Mouse (Mus musculus): ENCODE measurements around the gene Rnft1. TPM values are rescaled to one million over a fixed set of nuclear protein-coding genes. Genes with fewer than 3 reads are reported as not detected.

Gene Rnft1
- polyA plus RNA-seq, 1 experiment, result 4.4 TPM

- WGBS, result 68% methylated on average over 4 of the region's 4 CpGs
- TF ChIP-seq POLR2A (IDR thresholded peaks at IDR 0.05; ENCODE audit: borderline replicate concordance, extremely low read depth, low read depth, low read length) (no peak), CTCF (IDR thresholded peaks at IDR 0.05; ENCODE audit: insufficient read depth, low read length) (no peak)
- H3K4me1 ChIP-seq (ENCODE audit: control insufficient read depth, insufficient read depth, low read length), result peaks cover 4% of the 10 kb centered on the region
- H3K4me3 ChIP-seq (replicated peaks; ENCODE audit: extremely low read depth, low read depth, low read length), result no peak overlapping the region
- DNase-seq, result no peak
These were observed 15.5 kb upstream of the Rnft1 start for GRCm38 (mm10) chr11:86468971-86469370.

- no peak for DNase-seq
- Histone ChIP-seq H3K4me3 (replicated peaks; ENCODE audit: extremely low read depth, low read depth, low read length) (no peak overlapping the region), H3K4me1 (ENCODE audit: control insufficient read depth, insufficient read depth, low read length) (peaks cover 4% of the 10 kb centered on the region)
- WGBS, result 57% methylated on average over 6 of the region's 6 CpGs
- TF ChIP-seq POLR2A (IDR thresholded peaks at IDR 0.05; ENCODE audit: borderline replicate concordance, extremely low read depth, low read depth, low read length), result no peak
- no peak for TF ChIP-seq CTCF (IDR thresholded peaks at IDR 0.05; ENCODE audit: insufficient read depth, low read length)
These were observed 12.7 kb upstream of the Rnft1 start for GRCm38 (mm10) chr11:86471785-86472184.

DNA sequence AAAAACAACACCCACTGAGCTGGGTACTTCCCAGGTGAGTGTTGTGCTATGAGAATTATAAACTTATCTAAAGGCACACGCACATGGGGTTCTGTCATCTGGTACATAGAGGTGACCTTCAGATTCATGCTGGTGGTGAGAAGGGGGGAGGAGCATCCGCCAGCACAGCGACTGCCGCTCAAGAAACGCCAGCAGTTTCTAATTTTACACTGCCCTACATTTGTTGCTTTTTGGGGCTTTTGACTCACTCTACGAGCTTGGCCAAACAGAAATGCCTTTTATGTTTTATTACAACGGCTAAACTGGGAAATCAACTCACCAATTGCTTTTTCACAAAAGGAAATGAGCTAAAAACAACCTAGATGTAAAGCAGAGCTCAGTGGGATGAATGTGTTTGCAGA, 11.7 kb upstream of the Rnft1 start:
- 9% methylated on average over 7 of the region's 7 CpGs for WGBS
- TF ChIP-seq CTCF (IDR thresholded peaks at IDR 0.05; ENCODE audit: insufficient read depth, low read length) (no peak), POLR2A (IDR thresholded peaks at IDR 0.05; ENCODE audit: borderline replicate concordance, extremely low read depth, low read depth, low read length) (no peak)
- Histone ChIP-seq H3K4me1 (ENCODE audit: control insufficient read depth, insufficient read depth, low read length) (peaks cover 4% of the 10 kb centered on the region), H3K4me3 (replicated peaks; ENCODE audit: extremely low read depth, low read depth, low read length) (no peak overlapping the region)
- DNase-seq, result no peak

GRCm38 (mm10) chr11:86473576-86473975, 10.9 kb upstream of the Rnft1 start:
- peaks cover 4% of the 10 kb centered on the region for H3K4me1 ChIP-seq (ENCODE audit: control insufficient read depth, insufficient read depth, low read length)
- WGBS, result 16% methylated on average over 3 of the region's 3 CpGs
- DNase-seq, result no peak
- TF ChIP-seq POLR2A (IDR thresholded peaks at IDR 0.05; ENCODE audit: borderline replicate concordance, extremely low read depth, low read depth, low read length) (no peak), CTCF (IDR thresholded peaks at IDR 0.05; ENCODE audit: insufficient read depth, low read length) (no peak)
- no peak overlapping the region for H3K4me3 ChIP-seq (replicated peaks; ENCODE audit: extremely low read depth, low read depth, low read length)

- peak; percentile 61 for DNase-seq
- 0 out of 2 replicates have a peak, but pooled peaks cover 2% of the 10 kb centered on the region for H3K4me1 ChIP-seq (ENCODE audit: control insufficient read depth, insufficient read depth, low read length)
- TF ChIP-seq CTCF (IDR thresholded peaks at IDR 0.05; ENCODE audit: insufficient read depth, low read length) (no peak), POLR2A (IDR thresholded peaks at IDR 0.05; ENCODE audit: borderline replicate concordance, extremely low read depth, low read depth, low read length) (no peak)
- under 1% methylated on average over 25 of the region's 25 CpGs for WGBS
- peak overlapping the region; percentile 61 for H3K4me3 ChIP-seq (replicated peaks; ENCODE audit: extremely low read depth, low read depth, low read length)
These were observed 553 bp downstream of the Rnft1 start for GRCm38 (mm10) chr11:86484910-86485510.

DNA sequence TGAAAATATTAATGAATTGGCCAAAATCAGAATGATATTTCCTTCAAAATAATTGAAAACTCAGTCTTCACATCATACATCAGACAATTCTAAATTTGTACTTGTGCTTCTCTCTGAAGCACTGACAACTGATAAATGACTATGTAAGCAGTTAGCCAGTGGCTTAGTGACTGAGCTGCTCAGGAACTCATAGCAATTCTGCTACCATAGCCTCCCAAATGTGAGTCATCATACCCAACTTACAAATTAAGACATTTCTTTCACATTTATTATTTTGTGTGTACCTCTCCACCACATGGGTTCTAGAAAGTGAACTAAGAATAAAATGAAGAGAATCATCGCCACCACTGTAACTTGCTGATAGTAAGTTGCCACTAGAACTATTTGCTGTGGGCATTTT, 6.3 kb downstream of the Rnft1 start:
- TF ChIP-seq CTCF (IDR thresholded peaks at IDR 0.05; ENCODE audit: insufficient read depth, low read length) (no peak), POLR2A (IDR thresholded peaks at IDR 0.05; ENCODE audit: borderline replicate concordance, extremely low read depth, low read depth, low read length) (no peak)
- no peak for DNase-seq
- Histone ChIP-seq H3K4me3 (replicated peaks; ENCODE audit: extremely low read depth, low read depth, low read length) (no peak overlapping the region), H3K4me1 (ENCODE audit: control insufficient read depth, insufficient read depth, low read length) (no peaks in the 10 kb centered on the region)
- WGBS, result 74% methylated on average over 1 of the region's 1 CpGs

GRCm38 (mm10) chr11:86497356-86497755, 12.9 kb downstream of the Rnft1 start:
- Histone ChIP-seq H3K4me1 (ENCODE audit: control insufficient read depth, insufficient read depth, low read length) (no peaks in the 10 kb centered on the region), H3K4me3 (replicated peaks; ENCODE audit: extremely low read depth, low read depth, low read length) (no peak overlapping the region)
- 88% methylated on average over 1 of the region's 1 CpGs for WGBS
- TF ChIP-seq CTCF (IDR thresholded peaks at IDR 0.05; ENCODE audit: insufficient read depth, low read length) (no peak), POLR2A (IDR thresholded peaks at IDR 0.05; ENCODE audit: borderline replicate concordance, extremely low read depth, low read depth, low read length) (no peak)
- DNase-seq, result no peak

DNA sequence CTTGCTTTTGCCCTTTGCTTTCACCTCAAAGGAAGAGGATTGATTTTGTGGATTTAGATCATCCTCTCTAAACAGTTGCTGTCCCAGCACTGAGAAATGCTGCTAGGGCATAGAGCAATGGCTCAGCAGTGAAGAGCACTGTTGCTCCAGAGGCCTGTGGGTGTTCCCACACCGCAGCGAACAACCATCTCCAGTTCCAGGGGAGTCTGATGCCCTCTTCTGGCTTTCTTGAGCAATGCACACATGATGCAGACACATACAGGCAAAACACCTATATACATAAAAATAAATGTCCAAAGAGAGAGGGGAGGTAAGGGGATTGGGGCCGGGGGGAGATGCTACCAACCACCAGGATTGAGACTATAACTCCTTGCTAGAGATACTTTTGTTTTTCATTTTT, 13.5 kb downstream of the Rnft1 start:
- Histone ChIP-seq H3K4me1 (ENCODE audit: control insufficient read depth, insufficient read depth, low read length) (no peaks in the 10 kb centered on the region), H3K4me3 (replicated peaks; ENCODE audit: extremely low read depth, low read depth, low read length) (no peak overlapping the region)
- DNase-seq, result no peak
- 83% methylated on average over 3 of the region's 3 CpGs for WGBS
- no peak for TF ChIP-seq CTCF (IDR thresholded peaks at IDR 0.05; ENCODE audit: insufficient read depth, low read length)
- TF ChIP-seq POLR2A (IDR thresholded peaks at IDR 0.05; ENCODE audit: borderline replicate concordance, extremely low read depth, low read depth, low read length), result no peak

GRCm38 (mm10) chr11:86500795-86501194, 16.3 kb downstream of the Rnft1 start:
- TF ChIP-seq CTCF (IDR thresholded peaks at IDR 0.05; ENCODE audit: insufficient read depth, low read length) (no peak), POLR2A (IDR thresholded peaks at IDR 0.05; ENCODE audit: borderline replicate concordance, extremely low read depth, low read depth, low read length) (no peak)
- no peak overlapping the region for H3K4me3 ChIP-seq (replicated peaks; ENCODE audit: extremely low read depth, low read depth, low read length)
- H3K4me1 ChIP-seq (ENCODE audit: control insufficient read depth, insufficient read depth, low read length), result no peaks in the 10 kb centered on the region
- WGBS, result 67% methylated on average over 1 of the region's 1 CpGs
- no peak for DNase-seq

- no peak for TF ChIP-seq POLR2A (IDR thresholded peaks at IDR 0.05; ENCODE audit: borderline replicate concordance, extremely low read depth, low read depth, low read length)
- TF ChIP-seq CTCF (IDR thresholded peaks at IDR 0.05; ENCODE audit: insufficient read depth, low read length), result no peak
- Histone ChIP-seq H3K4me1 (ENCODE audit: control insufficient read depth, insufficient read depth, low read length) (no peaks in the 10 kb centered on the region), H3K4me3 (replicated peaks; ENCODE audit: extremely low read depth, low read depth, low read length) (no peak overlapping the region)
- WGBS, result 62% methylated on average over 2 of the region's 2 CpGs
- DNase-seq, result no peak
These were observed 18.7 kb downstream of the Rnft1 start for GRCm38 (mm10) chr11:86503121-86503520.
